Mouse (Mus musculus) heart, postnatal 25 days (tissue): ENCODE results near the gene Adamts16. TPM values are rescaled to one million over a fixed set of nuclear protein-coding genes. Genes with fewer than 3 reads are reported as not detected.
"Not testable (repeated sequence)": the region's sequence is repeated elsewhere in the genome, so short reads cannot be mapped to it uniquely, and the experiment has no call there.

Experiments used
- DNase-seq: peaks from one replicate; pipeline ENCODE4 v3.0.0; 2022; ENCODE audit warnings: low spot score
- intact Hi-C: fragments of 180-260 bp; cut with DNase I; formaldehyde crosslinking; loops from one replicate; pipeline ENCODE4 v1.15.1; 2025
- total RNA-seq, 2 experiments: library from RNA; stranded (reverse); gene quantifications; 2 replicates each; pipeline ENCODE4 v1.2.3; 2021

Adamts16 gene
- total RNA-seq, result not detected

GRCm38 (mm10) chr13:70841421-70841904 lies at the start of gene Adamts16:
TSS of gene Adamts16 (minus strand) at chr13:70841811.
- no peak for DNase-seq
- intact Hi-C loops, result loop anchor here (5.0 kb wide), 1 partner anchor 74 kb away; no protein-coding TSS in a partner anchor

- intact Hi-C loops, result no loop called here
- no peak for DNase-seq
Measured at GRCm38 (mm10) chr13:70887136-70887535, 45.5 kb upstream of the Adamts16 start.

- DNase-seq, result no peak
- intact Hi-C loops, result no loop called here
Measured at GRCm38 (mm10) chr13:70885006-70885405, 43.4 kb upstream of the Adamts16 start.

DNA sequence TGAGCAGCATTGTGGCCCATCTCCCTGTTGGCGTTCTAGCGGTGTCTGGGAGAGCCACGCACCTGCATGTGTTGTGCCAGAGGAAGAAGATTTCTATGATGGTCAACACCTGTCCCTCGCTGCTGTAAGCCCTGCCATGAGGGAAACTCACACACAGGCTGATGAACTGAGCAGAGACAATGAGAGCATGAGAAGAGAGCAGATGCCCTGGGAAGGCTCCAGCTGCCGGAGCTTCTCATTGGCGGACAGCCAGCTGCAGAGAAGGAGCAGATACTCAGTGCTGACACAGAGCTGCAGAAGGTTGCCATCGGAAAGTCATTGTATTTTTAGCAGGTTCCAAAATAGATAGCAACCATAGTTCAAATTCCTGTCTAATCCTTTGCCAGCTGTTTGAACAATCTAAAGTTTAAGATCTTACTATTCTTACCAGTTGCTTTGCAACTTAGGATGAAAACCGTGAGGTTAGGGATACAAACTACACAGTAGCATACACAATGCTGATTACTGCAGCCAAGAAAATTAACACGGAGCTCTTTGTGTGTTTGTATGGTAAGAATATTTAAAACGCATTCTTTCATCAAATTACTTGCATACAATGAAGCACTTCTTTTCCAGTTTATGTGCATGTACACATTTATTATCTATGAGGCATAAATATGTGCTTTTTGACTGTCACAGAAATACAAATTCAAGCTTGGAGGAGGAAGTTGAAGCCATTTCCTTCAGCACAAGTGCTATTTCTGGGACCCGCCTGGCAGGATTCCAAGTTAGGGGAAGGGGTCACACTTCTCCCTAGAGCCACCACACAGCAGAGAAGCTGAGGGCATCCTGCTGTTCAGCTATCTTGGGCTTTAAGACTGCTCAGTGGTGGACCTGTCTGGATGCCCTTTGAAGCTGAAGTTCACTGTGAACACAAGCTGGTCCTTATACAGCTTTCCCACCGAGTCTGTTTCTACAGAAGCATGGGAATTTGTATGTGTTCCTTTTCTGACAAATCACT lies 42.6 kb upstream of the Adamts16 start:
- intact Hi-C loops, result no loop called here

DNA sequence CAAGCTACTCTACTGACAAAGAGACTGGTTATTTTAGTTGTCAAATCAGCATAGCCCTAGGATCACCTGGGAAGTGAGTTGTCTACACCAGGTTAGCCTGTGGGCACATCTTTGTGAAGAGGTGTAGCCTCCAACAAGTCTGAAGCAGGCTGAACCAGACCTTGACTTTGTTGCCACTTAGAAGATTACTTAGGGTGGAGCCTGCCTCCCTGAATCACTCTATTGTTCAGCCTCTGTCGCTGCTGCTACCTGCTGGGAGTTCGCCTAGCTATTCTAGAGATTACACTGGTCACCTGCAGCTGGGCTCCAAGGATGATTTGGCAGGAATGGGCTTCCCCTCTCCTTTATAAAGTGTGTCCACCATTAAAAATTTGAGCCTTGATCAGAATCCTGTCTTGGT lies 38.4 kb upstream of the Adamts16 start:
- intact Hi-C loops, DNase-seq: not testable (repeated sequence)

More for the DNA sequence above, 42.6 kb upstream of the Adamts16 start:
- DNase-seq, result no peak

GRCm38 (mm10) chr13:70877550-70877913 lies 35.9 kb upstream of the Adamts16 start:
- DNase-seq, result no peak
- intact Hi-C loops, result no loop called here

GRCm38 (mm10) chr13:70876648-70877549 lies 35.3 kb upstream of the Adamts16 start:
- DNase-seq, result no peak
- intact Hi-C loops, result no loop called here

DNA sequence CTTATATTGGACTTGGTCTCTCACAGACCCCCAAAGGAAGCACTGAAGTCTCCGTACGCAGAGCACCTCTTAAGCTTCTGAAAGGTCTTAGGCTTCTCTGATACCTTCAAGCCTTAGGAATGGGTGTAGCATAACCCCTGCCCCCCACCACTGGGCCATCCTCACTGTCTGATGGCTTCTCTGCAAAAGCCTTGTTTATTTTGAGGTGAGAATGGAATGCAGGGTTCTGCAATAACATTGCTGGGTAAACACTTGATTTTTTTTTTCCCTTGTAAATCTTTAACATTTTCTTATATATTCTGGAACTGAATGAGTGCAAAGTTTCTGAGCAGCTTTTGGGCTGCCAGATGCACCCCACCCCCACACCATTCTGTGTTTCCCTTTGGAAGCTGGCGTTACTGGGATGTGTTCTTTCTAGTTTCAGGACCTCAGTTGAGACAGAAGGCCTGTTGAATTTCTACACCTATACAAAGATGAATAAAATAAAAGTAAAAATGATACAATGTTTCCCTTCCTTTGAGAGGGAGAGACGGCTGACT lies 33.9 kb upstream of the Adamts16 start:
- intact Hi-C loops, result no loop called here
- no peak for DNase-seq

DNA sequence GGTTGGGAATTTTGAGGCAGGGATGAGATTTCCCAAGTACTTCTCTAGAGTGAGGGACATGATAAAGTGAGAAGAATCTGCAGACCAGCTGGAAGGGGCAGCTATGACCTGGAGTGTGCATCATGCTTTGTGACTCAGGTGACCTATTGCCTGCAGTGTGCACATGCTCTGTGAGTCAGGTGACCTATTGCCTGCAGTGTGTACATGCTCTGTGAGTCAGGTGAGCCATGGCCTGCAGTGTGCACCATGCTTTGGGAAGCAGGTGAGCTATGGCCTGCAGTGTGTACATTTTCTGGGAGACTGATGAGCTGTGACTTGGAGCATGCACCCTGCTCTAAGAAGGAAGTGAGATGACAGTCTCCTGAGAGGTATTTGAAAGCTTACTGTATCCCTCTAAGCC lies 33.1 kb upstream of the Adamts16 start:
- intact Hi-C loops, result no loop called here
- no peak for DNase-seq

GRCm38 (mm10) chr13:70873851-70874250 lies 32.2 kb upstream of the Adamts16 start:
- intact Hi-C loops, DNase-seq: not testable (repeated sequence)

GRCm38 (mm10) chr13:70871049-70871448 lies 29.4 kb upstream of the Adamts16 start:
- intact Hi-C loops, result no loop called here
- DNase-seq, result no peak

- intact Hi-C loops, result no loop called here
Measured at GRCm38 (mm10) chr13:70866971-70867625, 25.5 kb upstream of the Adamts16 start.

DNA sequence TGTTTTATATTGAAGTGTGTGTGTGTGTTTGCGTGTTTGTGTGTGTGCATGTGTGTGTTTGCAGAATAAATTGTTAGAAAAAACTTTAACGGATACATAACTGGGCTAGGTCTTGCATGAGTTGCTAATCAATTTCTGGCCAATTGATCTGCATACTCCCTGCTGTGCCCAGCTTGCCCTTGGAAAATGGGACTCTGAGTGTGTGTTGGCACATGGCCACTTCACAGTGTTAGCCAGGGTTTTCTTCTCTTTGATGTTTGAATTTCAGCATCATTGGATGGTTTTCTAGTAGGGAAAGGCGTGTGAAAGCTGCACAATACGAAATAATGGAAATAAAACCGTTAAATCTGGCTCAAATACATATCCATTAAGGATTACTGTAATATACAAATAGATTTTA lies 24.3 kb upstream of the Adamts16 start:
- no peak for DNase-seq

More at GRCm38 (mm10) chr13:70866971-70867625, 25.5 kb upstream of the Adamts16 start:
- no peak for DNase-seq

DNA sequence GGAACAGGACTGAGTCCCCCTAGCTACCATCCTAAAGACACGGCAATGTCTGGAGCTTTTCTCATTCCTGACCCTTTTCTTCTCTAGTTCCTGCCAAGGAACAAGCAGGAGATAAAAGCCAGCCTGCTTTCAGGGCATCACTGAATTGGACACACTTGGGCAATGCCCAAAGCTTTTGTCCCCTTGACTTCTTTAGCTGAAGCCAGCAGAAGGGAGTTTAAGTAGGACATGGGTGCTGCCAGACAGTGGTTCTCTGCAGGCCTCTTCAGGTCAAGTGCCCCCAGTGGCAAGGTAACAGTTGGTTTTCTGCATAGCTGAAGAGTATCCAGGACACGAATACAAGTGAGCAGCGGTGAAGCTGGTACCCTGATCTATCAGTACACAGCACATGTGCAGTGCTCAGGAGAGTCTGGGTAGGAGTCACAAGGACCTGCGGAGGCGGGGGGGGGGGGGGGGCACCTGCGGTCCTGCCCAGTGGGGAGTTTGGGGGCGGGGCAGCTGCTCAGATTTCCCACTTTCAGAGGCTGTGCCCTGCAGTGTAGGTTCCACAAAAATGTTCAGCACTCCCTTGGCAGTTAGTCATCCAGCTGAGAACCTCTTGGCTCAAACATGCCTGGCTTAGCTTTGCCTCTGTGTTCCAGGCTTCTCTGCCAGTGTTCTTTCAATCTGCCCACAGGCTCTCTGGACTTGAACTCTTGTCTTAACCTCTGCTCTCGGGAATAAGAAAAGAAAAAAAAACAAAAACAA lies 20.7 kb upstream of the Adamts16 start:
- intact Hi-C loops, result no loop called here

More for the DNA sequence above, 24.3 kb upstream of the Adamts16 start:
- intact Hi-C loops, result no loop called here

GRCm38 (mm10) chr13:70853601-70854000 lies 12.0 kb upstream of the Adamts16 start:
- no peak for DNase-seq
- intact Hi-C loops, result no loop called here

More for the DNA sequence above, 20.7 kb upstream of the Adamts16 start:
- DNase-seq, result no peak

GRCm38 (mm10) chr13:70846933-70847332 lies 5.3 kb upstream of the Adamts16 start:
- intact Hi-C loops, result no loop called here
- DNase-seq, result no peak

DNA sequence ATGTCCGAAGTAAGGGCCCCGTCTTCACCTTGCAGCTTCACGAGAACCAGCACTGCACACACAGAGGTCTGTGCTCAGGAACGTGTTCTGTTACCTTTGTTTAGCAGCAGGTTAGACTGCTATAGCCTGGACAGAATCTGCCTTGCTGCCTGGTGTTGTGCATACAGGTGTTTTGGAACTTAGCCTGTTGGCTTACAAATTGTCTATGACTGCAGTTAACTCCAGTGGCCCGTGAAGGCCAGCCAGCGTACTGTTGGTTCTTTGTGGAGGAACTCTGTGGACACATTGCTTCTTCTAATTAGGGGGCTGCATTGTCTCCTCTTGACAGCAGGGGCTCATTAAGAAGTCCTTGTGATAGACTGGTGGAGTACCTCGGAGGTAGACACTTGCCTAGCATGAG lies 3.9 kb upstream of the Adamts16 start:
- DNase-seq, result no peak
- intact Hi-C loops, result no loop called here

DNA sequence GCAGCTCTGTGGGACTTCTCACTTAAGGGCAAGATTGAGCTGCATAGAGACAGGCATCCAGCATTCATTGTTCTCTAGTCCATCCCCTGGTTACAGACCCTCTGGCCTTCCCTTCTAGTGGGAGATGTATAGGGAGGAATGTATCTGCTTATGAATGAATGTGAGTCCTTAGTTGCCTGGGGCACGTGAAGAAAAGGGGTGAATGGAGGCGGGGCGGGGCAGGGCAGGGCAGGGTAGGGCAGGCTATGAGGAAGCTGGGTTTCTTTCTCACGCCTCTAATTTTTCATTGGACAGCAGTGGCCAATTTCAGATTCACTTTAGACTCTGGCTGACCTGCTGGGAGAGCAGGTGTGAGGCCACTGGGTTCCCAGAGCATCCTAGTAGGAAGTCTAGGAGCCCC lies 515 bp upstream of the Adamts16 start:
- DNase-seq, result no peak
- intact Hi-C loops, result loop anchor here (5.0 kb wide), 1 partner anchor 75 kb away; no protein-coding TSS in a partner anchor

- intact Hi-C loops, result loop anchor here (1.0 to 5.0 kb wide), 3 partner anchors 73 to 196 kb away; no protein-coding TSS in a partner anchor
- DNase-seq, result no peak
Measured at GRCm38 (mm10) chr13:70840161-70840560, 1.4 kb downstream of the Adamts16 start.
